Mouse (Mus musculus): Measurements from ENCODE around the gene Rfx8.

- TF ChIP-seq POLR2A (IDR thresholded peaks at IDR 0.05; ENCODE audit: insufficient read depth, low read depth, low read length) (no peak), CTCF (IDR thresholded peaks at IDR 0.05) (no peak), EP300 (IDR thresholded peaks at IDR 0.05; ENCODE audit: insufficient read depth, low read depth, low read length) (no peak)
These were observed 67.8 kb downstream of the Rfx8 start for GRCm38 (mm10) chr1:39653028-39653427.
